Mouse (Mus musculus): Measurements from ENCODE around the gene Pcgf5.
"Not testable (repeated sequence)": the region's sequence is repeated elsewhere in the genome, so short reads cannot be mapped to it uniquely, and the experiment has no call there.

Gene Pcgf5

DNA sequence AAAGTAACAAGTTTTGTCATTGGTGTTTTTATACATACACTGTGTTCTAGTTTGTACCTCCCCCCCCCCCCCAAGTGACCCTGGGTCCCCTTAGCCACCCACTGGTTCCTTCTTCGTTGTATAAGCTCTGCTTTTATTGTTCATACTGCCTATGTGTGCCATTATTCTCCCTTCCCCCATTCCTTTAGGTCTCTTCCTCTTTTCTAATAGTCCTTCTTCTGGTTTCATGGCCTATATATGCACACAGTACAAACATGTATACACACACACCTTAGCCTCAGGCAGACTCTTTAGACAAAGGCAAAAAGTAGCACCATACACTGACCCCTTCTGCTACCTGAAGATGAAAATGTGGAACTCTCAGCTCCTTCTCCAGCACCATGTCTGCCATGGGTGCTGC is 42.6 kb downstream of the Pcgf5 start:
- DNase-seq = no peak

DNA sequence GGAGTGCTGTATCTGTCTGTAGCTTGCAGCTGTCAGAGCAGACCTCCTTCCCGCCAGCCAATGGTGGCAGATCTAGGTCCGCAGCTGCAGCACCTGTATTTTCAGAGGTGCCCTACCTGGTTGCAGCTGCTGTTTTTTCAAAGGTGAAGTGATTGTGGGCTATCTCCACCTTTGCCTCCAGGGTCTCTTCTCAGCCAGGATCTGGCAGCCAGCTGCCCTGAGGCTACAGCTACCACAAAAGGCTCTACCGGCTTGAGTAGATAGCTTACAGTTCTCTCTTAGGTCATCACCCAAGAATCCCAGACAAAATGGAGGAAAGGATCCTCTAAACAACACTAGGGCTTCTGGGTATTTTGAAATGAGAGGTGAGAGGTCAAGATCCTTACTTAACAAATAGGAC is 50.4 kb downstream of the Pcgf5 start:
- no peak for DNase-seq

DNA sequence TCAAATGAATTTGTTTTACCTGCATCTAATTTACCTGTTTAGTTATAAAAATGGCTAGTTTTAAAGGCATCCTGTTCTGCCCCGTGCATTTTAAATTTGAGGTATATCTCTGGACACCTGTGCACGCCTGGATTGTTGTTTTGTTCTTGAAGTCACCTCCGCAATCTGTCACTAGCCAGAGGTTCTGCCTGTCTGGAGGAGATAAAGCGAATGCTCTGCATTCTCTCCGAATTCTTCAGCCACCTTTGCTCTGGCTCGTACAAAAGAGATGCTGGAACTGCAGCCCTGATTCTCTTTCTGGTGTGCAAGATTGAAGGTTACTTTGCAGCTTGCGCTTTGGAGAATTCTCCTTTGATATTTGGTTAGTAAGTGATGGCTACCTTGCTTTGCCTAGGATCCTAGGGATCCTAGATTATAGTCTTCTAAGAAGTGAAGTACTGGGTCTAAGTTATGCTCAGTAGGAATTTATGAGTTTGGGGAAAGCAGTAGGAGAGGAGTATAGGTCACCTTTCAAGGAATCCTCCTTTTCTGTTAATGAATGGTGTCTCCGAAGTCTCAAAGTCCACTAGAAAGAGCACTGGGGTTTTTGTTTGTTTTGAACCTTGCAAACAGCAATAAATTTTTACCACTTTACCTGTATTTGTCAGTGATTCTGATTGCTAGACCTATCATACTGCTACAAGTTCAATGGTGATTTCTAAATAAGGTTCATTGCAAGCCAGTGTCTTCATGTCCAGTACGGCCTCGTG is 60.4 kb downstream of the Pcgf5 start:
- no peak for DNase-seq

DNA sequence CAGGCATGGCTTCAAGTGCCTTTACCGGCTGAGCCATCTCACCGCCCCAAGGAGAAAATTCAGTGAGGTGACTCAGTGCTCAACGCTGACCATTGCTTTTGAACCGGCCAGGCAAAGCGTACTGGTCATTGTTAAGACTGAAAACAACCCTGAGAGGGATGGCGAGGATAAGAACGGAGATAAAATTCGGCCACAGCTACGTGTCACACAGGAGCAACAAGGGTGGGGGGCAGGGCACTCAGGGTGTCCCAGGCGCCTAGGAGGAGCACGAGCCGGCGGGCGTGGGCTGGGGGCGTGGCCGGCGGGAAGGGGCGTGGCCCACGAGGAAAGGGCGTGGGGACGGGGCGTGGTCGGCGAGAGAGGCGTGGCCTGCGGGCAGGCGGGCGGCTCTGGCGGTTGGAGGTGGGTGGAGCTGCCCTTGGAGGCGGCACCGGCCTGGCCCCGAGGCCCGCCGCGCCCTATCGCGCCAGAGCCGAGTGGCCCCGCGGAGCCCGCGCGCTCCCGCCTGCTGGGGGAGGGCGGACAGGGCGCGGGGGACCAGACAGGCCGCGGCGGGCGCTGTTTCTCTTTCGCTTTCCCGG is 61.3 kb downstream of the Pcgf5 start:
- DNase-seq = peak; percentile 97

DNA sequence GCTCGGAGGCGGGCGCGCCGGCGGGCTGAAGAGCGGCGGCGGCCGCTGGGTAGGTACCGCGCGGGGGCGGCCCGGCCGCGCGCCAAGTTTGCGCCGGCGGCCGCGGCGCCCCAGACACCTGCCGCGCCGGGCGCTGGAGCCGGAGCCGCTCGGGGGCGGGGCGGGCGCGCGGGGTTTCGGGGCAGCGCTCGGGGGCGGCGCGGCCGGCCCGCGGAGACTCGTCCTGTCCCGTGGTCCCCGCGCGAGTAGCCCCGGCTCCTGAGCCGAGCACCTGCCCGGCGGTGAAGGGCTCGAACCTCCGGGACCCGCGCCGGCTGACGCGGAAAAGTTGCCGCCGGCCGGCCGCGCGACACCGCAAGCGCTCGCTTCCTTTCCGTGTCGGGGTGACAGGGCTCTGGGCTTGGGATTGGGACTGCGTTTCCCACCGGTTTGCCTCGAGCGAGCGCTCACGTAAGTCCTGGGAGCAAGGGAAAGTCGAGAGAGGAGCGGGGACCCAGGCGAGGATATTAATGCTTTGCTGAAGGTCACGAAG is 61.8 kb downstream of the Pcgf5 start:
- DNase-seq = no peak

DNA sequence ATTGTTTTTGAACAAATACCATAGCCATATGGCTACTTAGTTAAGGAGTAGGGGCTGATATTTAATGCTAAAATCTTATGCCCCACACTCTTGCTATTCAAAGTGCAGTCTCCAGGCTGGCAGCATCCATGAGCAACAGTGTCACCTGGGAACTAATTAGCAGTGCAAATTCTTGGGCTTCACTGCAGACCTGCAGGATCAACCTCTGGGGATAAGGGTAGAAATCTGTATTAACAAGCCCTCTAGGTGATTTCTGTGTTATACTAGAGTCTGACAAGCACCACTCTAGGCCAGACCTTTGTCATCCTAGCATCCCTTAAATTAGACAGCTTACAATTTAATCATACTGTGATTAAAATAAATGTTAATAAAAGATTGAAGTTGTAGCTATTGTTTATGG is 71.8 kb downstream of the Pcgf5 start:
- DNase-seq = no peak

DNA sequence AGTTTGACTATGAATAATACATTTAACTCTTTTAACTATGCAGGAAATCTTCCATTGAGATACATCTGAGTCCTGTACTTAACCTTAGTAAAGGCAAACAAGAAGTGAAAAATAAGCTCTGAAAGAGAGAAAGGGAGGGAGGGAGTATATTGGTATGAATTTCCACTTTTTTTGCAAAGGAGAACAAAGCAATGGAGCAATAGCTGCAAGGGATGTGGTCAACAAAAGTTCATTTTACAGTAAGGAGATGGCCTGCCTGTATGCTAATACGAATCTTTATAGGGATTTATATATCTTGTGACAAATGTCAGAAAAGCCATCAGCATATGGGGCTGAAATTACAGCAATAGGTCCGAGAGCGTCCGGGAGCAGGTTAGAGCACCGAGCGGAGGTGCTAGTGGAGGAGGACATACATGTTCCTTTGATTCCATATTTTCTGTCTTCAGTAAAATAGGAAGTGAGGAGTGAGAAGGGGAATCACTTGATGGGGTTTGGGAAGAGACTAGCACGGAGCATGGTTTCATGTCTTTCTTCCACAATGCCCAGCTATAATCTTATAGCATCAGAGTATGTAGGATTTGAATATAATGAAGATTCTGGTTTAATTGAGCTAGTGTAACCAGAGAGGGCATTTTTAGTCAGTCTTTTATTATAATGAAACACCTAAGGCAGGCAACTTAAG is 79.2 kb downstream of the Pcgf5 start:
- no peak for DNase-seq

DNA sequence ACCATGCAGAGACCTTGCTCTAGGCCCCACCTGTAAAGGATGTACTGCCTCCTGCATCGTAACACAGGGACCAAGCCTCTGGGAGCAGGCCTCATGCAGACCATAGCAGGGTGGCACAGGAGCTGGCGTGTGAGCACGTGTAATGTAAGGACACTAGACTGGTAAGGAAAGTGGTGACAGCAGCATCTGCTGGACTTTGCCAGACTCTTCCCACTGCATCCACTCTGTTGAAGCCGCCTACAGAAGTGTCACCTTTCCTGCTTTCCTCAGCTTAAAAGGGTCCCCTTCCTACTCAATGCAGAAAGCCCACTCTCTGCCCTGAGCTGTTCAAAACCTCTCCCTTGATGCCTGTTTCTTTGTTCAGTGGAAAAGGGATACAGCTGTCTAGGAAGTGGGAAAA is 80.0 kb downstream of the Pcgf5 start:
- no peak for DNase-seq

DNA sequence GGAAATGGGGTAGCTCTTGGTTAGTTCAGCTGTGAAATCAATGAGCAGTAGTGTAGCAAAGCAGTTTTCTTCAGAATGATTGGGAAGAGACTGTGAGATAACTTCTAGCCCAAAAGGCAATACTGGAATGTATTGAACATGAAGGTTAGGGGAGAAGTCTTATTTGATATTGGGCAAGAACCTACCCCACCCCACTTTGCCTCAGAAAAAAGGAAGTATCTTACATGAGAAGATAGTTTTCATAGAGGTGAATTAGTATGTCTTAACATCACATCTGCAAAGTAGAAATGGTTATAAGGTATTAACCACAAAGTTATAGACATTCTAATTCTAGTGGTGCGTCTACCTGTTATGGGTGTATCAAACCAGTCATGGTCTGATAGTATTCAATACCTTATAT is 81.2 kb downstream of the Pcgf5 start:
- no peak for DNase-seq

DNA sequence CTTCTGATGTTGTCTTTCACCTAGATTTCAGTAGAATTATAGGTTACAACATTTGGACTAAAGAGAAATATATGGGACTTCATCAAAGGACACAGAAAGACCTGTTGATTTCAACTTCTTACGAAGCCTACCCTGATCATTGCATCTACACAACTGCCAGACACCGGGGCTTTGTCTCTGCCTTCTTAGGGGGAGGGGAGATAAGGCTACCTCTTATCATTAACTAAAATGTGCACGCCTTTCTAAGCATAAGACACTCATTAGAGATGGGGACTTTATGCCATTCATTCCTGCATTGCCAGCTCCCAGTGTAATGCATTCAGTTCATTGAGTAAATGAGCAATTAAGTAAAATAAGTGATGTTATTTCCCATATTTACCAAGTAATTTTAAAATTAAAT is 85.1 kb downstream of the Pcgf5 start:
- DNase-seq = no peak

DNA sequence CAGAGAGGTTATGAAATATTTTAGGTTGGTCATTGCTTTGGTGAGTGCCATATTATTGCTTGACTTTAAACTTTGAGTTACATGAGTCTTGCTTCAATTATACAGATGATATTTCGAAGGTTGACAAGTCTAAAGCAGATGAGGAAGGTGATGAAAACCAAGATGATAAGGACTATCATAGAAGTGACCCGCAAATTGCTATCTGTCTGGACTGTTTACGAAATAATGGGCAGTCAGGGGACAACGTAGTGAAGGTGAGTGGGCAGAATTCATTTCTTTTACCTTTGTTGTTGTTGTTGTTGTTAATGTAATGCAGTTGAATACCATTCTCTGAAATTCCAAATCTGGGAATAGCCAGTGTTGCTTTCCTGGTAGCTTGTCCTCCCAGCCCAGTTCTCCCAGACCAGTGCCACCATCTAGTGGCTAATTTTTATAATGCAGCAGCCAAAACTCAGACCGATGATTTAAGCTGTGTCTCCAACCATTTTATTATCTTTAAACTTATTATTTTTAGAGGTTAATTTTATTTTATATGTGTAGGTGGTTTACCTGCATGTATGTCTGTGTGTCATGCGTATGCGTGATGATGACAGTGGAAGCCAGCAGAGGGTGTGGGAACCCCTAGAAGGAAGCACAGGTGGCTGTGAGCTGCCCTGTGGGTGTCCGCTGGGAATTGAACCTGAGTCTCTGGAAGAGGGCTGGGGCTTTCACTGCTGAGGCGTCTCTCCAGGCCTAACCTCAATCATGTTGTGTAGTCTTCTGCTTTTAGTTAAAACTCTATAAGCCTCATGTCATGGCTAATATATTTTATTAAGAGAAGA is 92.0 kb downstream of the Pcgf5 start:
- DNase-seq = peak; percentile 65

DNA sequence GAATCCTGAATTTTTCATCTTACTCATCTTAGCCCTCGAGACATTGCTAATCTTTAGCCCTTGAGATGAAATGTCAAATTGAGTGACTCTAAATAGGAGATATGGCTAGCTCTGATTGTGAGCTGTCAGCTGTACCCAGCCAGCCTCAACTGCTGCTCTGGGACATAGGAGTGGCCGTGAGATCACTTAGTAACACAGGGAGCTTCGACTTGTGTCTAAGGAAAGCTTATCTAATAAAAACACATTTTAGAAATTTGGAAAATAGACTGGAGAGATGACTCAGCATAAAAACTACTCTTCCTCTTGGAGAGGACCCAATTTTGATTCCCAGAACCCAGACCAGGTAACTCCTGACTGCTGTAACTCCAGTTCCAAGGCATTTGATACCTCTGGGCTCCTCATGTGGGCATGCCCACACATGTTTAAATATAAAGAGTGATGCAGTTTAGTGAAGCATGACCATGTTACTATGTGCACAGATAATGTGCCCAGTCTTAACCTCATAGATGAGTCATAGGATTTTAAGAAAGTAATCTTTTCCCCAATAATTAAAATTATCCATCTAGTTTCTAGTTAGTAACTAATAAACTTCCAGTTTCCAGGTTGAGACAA is 103.0 kb downstream of the Pcgf5 start:
- DNase-seq = no peak

DNA sequence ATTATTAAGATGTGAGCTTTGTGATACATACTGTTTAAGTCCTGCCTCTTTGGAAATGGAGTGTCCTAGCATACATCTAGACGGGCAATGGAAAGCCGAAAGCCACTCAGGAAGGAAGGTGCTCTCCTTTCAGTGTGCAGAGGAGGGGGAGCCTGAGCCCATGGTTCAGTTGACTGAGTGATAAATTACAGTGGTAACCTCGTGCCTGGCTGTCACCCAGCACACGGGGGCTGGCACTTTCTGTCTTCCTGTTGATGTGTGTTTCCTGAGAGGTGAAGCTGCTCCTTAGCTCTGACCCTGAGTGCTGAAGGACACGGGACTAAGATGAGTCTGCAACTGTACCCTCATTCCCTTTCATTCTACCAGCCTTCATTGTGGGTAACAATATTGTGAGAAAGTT is 103.6 kb downstream of the Pcgf5 start:
- DNase-seq = no peak

DNA sequence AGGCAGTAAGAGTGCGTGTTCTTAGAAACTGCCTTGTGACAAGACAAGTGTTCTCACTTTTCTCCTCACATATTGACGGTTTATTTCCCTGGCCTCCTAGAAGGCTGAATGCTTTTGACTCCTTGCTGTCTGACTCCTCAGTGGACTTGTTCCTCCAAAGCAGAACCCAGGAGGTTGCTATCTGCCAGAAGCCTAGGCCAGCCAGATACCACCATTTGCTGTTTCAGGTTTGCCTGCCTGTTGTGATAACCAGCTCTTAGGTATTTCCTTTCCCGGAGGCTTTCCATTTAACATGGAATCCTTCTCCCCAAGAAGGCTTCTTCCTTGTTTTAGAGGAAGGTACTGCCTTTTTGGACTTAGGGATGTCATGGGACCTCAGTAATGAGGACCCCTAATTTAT is 104.1 kb downstream of the Pcgf5 start:
- DNase-seq = not testable (repeated sequence)

DNA sequence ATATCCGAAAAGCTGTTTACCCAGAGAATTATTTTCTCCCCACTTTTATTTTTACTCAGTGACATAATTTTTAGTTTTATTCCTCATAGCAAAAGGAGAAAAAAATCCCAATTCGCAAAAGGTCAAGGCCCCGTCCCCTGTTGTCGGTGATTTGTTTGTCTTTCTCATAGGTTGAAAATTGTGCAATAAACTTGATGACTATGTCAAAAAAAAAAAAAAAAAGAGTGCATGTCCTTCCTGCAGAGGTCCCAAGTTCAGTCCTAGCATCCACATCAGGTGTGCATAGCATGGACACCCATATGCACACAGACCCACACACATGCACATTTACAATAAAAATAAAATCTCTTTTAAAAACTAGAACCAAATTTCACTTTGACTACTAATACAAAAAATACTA is 105.3 kb downstream of the Pcgf5 start:
- DNase-seq = no peak

DNA sequence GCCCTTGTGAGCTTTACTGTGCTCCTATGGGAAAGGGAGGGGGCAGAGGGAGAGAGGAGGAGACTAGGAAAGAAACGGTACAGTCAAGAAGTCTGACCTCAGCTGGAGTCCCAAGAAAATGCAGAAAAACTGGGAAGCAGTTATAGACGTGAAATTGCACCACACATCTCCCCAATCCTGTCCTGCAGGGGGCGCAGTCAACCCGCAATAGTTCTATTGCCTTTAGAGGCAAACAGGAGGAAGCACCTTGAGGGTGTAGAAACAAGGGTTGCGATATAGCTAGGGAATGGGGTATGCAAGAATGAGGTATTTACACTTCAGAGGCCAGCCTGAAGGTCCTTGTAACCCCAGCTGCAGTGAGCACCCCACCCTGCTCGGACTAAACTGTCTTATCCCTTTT is 122.0 kb downstream of the Pcgf5 start:
- peak; percentile 74 for DNase-seq

DNA sequence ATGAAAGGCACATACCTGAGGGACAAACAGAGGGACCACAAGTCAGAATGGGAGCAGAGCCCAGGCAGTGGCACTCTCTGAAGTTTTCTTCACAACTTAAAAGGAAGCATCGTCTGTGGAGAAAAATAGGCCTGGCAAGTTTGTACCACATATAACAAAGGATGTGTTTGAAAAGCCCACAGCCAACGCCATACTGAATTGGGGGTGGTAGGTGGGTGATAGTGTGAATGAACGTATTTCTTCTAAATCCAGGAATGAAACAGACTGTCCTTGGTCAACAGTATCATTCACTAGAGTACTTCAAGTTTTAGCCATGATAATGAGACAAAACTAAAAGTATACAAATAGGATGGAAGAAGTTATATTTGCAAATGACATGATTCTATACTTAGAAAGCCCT is 123.2 kb downstream of the Pcgf5 start:
- DNase-seq = no peak

DNA sequence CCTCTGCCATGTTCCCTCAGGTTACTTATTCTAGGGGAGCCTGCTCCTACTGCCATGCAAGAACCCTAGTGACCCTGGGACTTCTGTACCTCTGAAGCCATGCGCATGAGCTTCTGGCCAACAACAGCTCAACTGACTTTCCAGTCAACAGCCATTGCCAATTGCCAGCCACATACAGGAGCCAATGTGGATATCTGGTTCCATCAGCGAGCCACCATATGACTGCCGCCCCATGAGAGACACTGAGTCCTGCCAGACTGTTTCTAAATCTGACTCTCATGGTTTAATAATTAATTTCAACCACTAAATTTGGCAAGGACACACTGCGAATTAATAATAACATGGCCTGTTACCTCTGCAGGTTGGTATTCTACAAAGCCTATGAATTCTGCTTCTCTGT is 128.5 kb downstream of the Pcgf5 start:
- no peak for DNase-seq

DNA sequence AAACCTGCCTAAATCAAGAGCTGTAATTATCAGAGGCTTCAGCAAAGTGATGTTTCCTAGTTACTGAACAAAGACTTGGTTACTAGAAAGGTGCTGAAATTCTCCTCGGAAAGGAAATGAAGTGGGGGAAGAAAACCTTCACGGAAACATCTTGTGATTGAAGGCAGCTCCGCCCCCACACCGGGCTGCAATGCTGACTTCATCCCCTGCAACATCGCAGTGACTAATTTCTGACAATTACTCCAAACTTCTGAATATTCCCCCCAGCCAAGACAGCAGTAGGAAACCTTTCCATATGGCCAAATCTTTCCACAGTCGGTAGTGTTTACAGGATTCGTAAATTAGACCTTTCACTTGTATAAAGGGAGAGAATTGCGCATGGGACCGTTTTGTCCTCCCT is 129.0 kb downstream of the Pcgf5 start:
- DNase-seq = no peak

DNA sequence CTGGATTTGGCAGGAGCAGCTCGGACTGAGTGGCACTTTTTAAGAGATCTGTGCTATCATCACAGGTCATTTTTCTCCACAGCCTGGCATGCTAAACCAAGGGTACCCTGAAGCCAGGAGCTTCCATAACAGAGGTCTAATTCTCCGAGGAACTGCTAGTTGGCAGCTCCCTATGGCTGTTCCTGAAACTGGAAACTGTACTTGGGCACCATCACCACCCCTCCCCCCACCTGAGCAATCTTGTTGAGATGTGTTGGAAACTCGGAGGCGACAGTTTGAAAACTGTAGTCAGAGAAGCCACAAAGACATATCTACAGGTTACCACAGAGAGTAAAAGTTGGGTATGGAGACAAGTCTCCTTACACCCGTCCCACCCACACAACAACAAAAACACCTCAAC is 129.6 kb downstream of the Pcgf5 start:
- no peak for DNase-seq

DNA sequence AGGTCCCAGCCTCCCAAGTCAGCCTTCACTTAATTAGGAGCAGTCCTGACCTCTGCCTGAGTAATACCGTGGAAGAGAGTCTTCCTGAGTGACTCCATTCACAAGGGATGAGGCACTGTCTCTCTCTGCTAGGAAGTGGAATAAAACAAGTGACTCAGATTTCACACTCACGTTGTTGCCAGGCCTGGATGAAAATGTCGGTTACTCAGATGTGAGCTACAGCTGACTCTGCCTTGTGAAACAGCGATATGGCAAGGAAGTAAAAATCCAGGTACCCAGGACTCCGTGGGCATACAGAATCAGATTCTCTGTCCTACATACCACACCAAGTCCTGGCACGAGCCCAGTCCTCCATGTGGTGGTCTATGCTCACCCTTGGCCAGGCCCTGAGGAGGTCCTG is 142.8 kb downstream of the Pcgf5 start:
- DNase-seq = no peak

DNA sequence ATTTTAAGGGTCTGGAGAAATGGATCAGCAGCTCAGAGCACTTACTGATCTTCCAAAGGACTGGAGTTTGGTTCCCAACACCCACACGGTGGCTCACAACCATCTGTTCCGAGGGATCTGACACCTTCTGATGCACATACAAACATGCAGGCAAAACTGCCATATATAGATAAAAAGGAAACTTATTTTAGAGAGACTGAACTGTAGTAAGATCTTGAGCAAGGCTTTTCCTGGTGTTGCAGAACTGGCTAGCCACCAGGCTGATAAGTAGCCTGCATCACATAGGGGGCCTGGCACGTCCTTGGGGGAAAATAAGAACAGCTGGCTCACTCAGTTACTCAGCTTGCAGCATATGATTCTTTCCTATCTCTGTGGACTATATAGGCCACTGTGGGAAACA is 147.4 kb downstream of the Pcgf5 start:
- DNase-seq = no peak

DNA sequence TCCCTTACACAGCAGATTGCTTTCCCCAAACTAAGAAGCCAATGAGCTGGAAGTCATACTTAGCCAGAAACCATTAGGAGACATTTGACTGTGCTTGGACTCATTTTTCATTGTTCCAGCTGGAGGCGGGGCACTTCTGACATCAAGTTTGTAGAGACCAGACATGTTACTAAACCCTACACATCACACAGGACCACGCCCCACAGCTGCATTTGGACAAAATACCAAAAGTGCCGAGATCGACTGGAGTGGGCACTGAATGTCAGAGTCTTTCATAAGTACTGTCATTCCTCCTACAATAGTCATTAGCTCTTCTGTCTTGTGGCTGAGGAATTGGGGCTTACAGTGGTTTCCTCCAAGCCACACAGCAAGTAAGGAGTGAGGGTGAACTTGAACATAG is 148.4 kb downstream of the Pcgf5 start:
- DNase-seq = no peak

Measured in kidney, postnatal 10 days (tissue).